Mouse (Mus musculus) adrenal gland, adult (tissue): ENCODE results near the gene Cnot1.

Source experiments
- DNase-seq, 2 experiments: peaks; one replicate each; pipeline ENCODE4 v3.0.0; 2022 to 2023; ENCODE audit warnings: low spot score in 1 of 2; ENCODE audit not compliant: inconsistent age in 2 of 2

Gene Cnot1

DNA sequence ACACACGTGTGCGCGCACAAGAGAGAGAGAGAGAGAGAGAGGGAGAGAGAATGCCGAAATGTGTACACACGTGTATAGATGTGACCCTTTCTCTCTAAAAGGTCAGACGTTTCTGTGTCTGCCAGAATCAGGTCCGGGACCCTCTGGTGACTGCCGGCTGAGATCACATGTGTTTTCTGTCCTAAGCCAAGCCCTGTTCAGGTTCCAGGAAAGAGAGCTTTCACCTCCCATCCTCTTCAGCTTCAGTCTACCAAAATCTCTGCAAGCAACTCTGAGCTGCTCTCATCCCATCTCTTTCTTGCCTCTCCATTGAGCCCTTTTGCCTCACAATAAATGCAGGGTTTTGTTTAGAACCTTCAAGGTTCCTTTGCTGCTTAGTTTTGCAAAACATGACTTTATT is 110.6 kb downstream of the Cnot1 start:
- no peak for DNase-seq

DNA sequence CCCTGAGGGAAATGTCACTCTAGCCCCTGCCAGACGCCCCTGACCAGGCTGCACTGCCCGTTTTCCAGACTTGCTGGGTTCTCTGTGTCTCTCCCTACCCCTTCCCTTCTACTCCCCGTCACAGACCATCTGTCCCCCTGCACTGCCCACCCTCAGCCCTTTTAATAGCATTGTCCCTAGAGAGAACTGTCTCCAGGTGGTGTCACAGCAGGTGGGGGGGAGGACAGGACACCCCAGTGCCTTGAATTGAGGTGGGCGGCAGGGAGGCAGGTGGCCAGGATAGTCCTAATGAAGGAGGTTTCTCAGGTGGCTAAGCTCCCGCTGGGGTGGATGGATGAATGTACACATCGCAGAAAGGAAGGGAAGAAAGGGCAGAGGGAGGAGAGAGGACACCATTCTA is 112.6 kb downstream of the Cnot1 start:
- no peak for DNase-seq

DNA sequence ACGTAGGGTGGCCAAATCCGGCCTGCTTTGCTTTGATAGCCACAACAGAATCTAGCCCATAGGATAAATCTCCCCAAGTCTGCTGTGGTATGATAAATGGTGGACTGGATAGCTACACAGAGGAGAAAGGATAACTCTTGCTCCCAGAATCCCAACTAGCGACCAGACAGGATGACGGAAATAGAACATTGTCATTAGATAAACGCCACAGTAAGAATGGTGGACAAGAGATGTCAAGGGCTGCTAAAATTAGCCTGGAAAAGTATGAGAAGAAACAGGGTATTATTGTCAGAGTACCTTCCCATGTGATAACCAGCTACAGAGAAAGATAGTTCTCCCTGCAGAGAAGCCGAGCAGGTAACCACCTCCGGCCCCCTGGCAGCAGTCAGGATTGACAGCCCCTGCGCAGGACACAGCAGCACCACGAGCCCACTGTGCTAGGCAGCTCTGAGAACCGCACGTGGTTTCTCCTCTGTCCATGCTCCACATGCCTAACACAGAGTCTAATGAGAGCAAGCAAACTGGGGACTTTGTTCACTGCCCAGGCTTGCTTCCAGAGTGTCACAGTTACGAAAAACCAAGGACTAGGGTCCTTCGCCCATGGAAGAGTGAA is 116.2 kb downstream of the Cnot1 start:
- DNase-seq = no peak

DNA sequence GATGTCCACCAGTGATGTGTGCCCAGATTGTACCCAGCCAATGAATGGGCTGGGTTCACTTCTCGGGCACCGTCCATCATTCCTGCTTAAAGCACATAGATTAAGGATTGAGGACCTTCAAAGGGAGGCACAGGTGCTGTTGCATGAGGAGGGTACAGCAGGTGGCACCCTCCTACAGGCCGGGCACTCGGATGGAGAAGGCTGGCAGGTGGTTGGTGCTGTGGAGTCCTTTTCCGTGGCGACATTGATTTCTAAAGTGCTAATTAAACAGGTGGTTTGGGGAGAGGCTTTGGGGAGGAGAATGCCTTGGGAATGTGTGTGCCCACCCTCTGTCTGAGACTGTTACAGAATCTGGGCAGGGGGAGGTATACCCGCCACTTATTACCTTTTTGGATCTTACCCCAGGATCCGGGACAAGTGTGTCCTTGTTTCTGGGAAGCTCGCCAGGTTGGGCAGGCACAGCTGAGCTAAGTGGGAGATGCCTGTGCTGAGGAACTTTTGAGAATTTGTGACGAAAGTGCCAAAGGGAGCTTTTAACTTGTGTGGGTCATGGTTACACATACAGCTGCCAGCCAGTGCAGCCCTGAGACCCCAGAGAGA is 119.1 kb downstream of the Cnot1 start:
- peak; percentile 30 to 63 for DNase-seq

DNA sequence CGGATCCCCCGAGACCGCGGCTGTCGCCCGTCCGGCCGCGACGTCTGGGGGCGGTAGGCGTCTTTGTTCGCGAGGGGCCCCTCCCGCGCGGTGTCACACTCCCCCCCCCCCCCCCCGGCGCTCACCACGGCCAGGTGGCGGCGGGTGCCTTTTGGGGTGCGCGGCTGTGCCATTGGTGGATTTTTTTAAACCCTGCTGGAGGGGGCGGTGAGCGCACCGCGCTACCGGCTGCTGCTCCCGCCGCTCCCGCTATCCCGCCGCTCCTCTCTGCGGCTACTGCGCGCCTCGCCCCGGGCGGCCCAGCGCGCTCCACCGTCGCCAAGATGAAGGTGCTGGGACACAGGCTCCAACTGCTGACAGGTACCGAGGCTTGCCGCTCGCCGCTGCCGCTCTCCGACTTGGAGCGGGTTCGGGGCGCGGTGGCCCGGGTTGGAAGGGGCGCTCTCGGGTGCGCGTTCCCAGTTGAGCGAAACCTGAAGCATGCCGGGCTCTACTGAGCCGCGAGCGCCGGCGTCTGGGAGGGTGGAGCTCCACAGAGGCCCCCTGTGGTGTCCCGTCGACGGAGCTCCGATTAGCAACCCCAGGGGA is 129.1 kb downstream of the Cnot1 start:
- peak; percentile 29 to 74 for DNase-seq

DNA sequence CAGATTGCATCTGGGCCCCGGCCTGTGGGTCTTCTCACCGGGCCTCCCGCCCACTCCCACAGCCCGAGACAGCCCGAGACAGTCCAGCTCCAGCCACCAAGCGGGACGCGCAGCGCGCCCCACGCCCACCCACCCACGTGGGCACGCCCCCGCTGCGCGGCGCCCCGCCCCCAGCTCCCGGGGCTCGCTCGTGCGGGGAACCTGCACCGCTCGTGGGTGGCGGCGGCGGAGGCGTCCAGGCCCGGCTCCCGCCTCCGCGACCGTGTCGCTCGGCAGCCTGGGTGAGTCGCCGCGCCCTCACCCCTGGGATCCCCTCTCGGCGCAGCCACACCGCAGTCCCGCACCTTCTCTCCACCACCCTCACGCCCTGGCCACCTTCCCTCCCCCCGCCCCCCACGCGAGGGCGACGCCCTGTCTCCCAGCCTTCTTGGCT is 129.7 kb downstream of the Cnot1 start:
- DNase-seq = peak; percentile 26 to 51

DNA sequence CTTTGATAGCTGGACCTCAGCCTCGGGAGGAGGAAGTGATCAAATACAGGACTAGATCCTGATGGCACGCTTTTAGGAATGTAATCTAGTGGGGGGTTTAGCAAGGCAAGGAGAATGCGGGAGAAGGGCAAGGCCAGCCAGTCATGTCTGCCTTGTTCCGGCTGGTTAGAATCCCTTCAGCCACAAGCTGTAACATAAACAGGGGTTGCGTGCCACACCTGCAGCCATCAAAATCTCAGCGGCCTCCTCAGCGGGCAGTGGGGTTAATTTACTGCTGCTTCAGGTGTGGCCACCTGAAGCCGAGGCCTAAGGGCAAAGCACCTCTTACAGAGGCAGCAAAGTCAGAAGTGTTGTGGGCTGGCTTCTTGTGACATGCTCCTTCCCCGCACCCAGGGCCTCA is 130.6 kb downstream of the Cnot1 start, which contains the start of gene Ndrg4:
Gene Ndrg4 (plus strand): TSS at position 350 of the 400 bp plus-strand sequence.
- no peak for DNase-seq

DNA sequence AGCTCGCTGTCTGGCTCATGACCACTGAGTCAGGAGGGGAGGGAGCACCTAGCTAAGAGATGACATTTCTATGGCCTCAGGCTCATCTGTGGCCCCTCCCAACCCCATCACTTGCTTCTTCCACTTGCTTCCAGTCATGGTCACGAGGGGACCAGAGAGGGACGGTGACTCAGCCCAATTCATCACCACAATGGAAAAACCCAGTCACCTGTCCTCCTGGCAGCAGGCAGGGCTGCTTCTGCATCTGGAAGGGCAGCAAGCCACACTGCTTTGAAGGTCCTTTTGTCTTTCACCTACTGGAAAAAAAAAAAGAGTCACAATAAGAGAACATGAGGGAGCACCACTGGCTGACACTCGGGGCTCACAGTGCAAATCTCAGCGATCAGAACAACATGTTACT is 134.5 kb downstream of the Cnot1 start:
- DNase-seq = peak; percentile 84 to 92

DNA sequence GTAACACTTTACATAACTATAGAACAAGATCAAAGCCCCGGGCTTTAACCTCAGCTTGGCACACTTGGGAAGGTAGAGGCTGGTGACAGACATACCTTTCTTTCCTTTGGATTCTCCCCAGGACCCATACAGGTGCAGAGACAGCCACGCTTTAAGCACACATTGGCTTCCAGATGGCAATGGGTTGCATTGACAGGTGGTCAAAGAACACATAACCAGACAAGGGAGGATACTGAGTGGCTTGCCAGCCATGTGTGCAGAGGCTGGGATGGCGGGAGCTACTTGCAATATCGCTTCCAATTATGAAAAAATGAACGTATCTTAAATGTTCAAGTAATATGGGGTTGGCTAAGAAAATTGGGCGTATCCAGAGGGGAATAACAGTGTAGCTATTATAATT is 135.4 kb downstream of the Cnot1 start:
- DNase-seq = no peak

DNA sequence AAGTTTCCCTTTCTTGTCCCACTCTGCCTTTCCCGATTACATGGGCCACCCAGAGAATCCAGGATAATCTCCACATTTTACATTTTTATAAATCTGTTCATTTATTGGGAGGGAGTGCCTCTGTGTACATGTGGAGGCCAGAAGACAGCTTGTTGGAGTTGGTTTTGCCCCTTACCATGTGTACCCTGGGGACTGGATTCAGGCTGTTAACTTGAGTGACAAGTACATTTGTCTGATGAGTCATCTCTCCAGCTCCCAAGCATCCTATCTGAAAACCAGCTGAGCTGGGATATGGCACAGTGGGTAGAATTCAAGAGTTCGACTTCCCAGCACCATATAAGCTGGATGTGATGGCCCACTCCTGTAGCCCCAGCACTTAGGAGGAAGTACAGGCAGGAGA is 137.3 kb downstream of the Cnot1 start:
- DNase-seq = no peak
